Mouse (Mus musculus): ENCODE results near the gene Apol8. TPM values are rescaled to one million over a fixed set of nuclear protein-coding genes. Genes with fewer than 3 reads are reported as not detected.
A peak's percentile ranks its signal among the peaks of the same experiment; 100 is the strongest.
"Not testable (repeated sequence)": the region's sequence is repeated elsewhere in the genome, so short reads cannot be mapped to it uniquely, and the experiment has no call there.

Gene Apol8
- polyA plus RNA-seq, 1 experiment from 2014 or later, result not detected

DNA sequence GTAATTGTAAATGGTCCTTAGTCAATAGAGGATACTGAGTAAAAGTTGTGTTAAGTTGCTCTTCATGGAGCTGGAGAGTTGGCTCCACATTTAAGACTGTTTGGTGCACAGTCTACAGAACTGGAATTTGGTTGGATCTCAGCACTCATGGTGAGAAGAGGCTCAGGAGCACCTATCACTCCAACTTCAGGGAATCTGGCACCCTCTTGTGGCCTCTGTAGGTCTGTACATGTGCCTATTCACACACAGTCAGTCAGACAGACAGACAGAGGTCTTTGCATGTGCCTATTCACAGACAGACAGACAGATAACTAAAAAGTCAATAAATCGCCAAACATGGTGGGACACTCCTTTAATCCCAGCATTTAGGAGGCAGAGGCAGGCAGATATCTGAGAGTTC, 6.3 kb downstream of the Apol8 start:
- H3K4me2 ChIP-seq (ENCODE audit: low read depth, low read length), result no peak overlapping the region
- H3K9me3 ChIP-seq (ENCODE audit: control insufficient read depth, low read length), result no peaks in the 10 kb centered on the region
- H3K9ac ChIP-seq (ENCODE audit: low read depth, low read length), result no peak overlapping the region
- DNase-seq (ENCODE audit: low spot score) (peak; percentile 23), ATAC-seq (ENCODE audit: low read depth) (no peak)
- no peak overlapping the region for H3K27ac ChIP-seq (replicated peaks; ENCODE audit: low read depth, low read length)
- no peak overlapping the region for H3K4me3 ChIP-seq (ENCODE audit: low read depth, low read length)
- H3K4me1 ChIP-seq (ENCODE audit: control insufficient read depth, insufficient read depth, low read length), result no peaks in the 10 kb centered on the region
- H3K27me3 ChIP-seq (replicated peaks; ENCODE audit: control insufficient read depth, insufficient read depth, low read length), result no peaks in the 10 kb centered on the region
- no peaks in the 10 kb centered on the region for H3K36me3 ChIP-seq (ENCODE audit: control insufficient read depth, insufficient read depth, low read length)
- whole genome bisulfite sequencing, result 29% methylated on average over 1 of the region's 1 CpGs

- H3K4me2 ChIP-seq (ENCODE audit: low read depth, low read length), result no peak overlapping the region
- ATAC-seq (ENCODE audit: low read depth), result no peak
- H3K9me3 ChIP-seq (ENCODE audit: control insufficient read depth, low read length), result no peaks in the 10 kb centered on the region
- H3K27ac ChIP-seq (replicated peaks; ENCODE audit: low read depth, low read length), result no peak overlapping the region
- no peaks in the 10 kb centered on the region for H3K4me1 ChIP-seq (ENCODE audit: control insufficient read depth, insufficient read depth, low read length)
- H3K9ac ChIP-seq (ENCODE audit: low read depth, low read length), result no peak overlapping the region
- 89% methylated on average over 10 of the region's 10 CpGs for WGBS
- no peak overlapping the region for H3K4me3 ChIP-seq (ENCODE audit: low read depth, low read length)
- no peaks in the 10 kb centered on the region for H3K27me3 ChIP-seq (replicated peaks; ENCODE audit: control insufficient read depth, insufficient read depth, low read length)
- DNase-seq (ENCODE audit: low spot score), result no peak
- H3K36me3 ChIP-seq (ENCODE audit: control insufficient read depth, insufficient read depth, low read length), result no peaks in the 10 kb centered on the region
Observed at GRCm38 (mm10) chr15:77749717-77750116, 7.1 kb downstream of the Apol8 start.

GRCm38 (mm10) chr15:77748414-77748813, 8.4 kb downstream of the Apol8 start:
- ATAC-seq (ENCODE audit: low read depth) (no peak), DNase-seq (ENCODE audit: low spot score) (no peak)
- Histone ChIP-seq H3K27ac (replicated peaks; ENCODE audit: low read depth, low read length) (no peak overlapping the region), H3K36me3 (ENCODE audit: control insufficient read depth, insufficient read depth, low read length) (no peaks in the 10 kb centered on the region), H3K4me2 (ENCODE audit: low read depth, low read length) (no peak overlapping the region), H3K27me3 (replicated peaks; ENCODE audit: control insufficient read depth, insufficient read depth, low read length) (no peaks in the 10 kb centered on the region), H3K4me3 (ENCODE audit: low read depth, low read length) (no peak overlapping the region), H3K4me1 (ENCODE audit: control insufficient read depth, insufficient read depth, low read length) (no peaks in the 10 kb centered on the region), H3K9ac (ENCODE audit: low read depth, low read length) (no peak overlapping the region), H3K9me3 (ENCODE audit: control insufficient read depth, low read length) (no peaks in the 10 kb centered on the region)
- WGBS, result 89% methylated on average over 3 of the region's 3 CpGs

- no peak overlapping the region for H3K9ac ChIP-seq (ENCODE audit: low read depth, low read length)
- ATAC-seq (ENCODE audit: low read depth) (no peak), DNase-seq (ENCODE audit: low spot score) (no peak)
- no peak overlapping the region for H3K4me2 ChIP-seq (ENCODE audit: low read depth, low read length)
- no peak overlapping the region for H3K27ac ChIP-seq (replicated peaks; ENCODE audit: low read depth, low read length)
- no peaks in the 10 kb centered on the region for H3K27me3 ChIP-seq (replicated peaks; ENCODE audit: control insufficient read depth, insufficient read depth, low read length)
- H3K36me3 ChIP-seq (ENCODE audit: control insufficient read depth, insufficient read depth, low read length), result no peaks in the 10 kb centered on the region
- H3K4me3 ChIP-seq (ENCODE audit: low read depth, low read length), result no peak overlapping the region
- no peaks in the 10 kb centered on the region for H3K9me3 ChIP-seq (ENCODE audit: control insufficient read depth, low read length)
- 83% methylated on average over 1 of the region's 1 CpGs for WGBS
- H3K4me1 ChIP-seq (ENCODE audit: control insufficient read depth, insufficient read depth, low read length), result no peaks in the 10 kb centered on the region
Observed at GRCm38 (mm10) chr15:77746326-77746725, 10.5 kb downstream of the Apol8 start.

DNA sequence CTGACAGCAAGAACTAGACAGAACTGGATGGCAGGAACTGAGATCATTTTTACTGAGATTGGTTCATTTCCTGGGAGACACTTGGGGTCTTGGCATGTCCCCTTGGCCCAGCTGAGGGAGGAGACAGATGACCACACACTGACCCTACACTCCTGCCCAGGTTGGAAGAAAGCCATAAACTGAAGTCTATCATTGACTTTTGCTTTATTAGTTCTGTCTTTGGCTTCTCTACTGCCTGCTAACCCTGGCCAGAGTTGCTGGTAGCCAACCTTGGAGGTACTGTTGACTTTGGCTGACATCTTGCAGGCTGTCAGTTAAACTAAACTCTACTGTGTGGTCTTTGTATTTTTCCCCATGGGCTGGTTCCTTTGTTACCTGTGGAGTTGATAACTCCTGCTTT, 11.7 kb downstream of the Apol8 start:
- DNase-seq (ENCODE audit: low spot score) (no peak), ATAC-seq (ENCODE audit: low read depth) (no peak)
- no peaks in the 10 kb centered on the region for H3K27me3 ChIP-seq (replicated peaks; ENCODE audit: control insufficient read depth, insufficient read depth, low read length)
- no peak overlapping the region for H3K27ac ChIP-seq (replicated peaks; ENCODE audit: low read depth, low read length)
- no peaks in the 10 kb centered on the region for H3K9me3 ChIP-seq (ENCODE audit: control insufficient read depth, low read length)
- H3K4me2 ChIP-seq (ENCODE audit: low read depth, low read length), result no peak overlapping the region
- H3K4me1 ChIP-seq (ENCODE audit: control insufficient read depth, insufficient read depth, low read length), result no peaks in the 10 kb centered on the region
- H3K4me3 ChIP-seq (ENCODE audit: low read depth, low read length), result no peak overlapping the region
- H3K36me3 ChIP-seq (ENCODE audit: control insufficient read depth, insufficient read depth, low read length), result no peaks in the 10 kb centered on the region
- no peak overlapping the region for H3K9ac ChIP-seq (ENCODE audit: low read depth, low read length)

DNA sequence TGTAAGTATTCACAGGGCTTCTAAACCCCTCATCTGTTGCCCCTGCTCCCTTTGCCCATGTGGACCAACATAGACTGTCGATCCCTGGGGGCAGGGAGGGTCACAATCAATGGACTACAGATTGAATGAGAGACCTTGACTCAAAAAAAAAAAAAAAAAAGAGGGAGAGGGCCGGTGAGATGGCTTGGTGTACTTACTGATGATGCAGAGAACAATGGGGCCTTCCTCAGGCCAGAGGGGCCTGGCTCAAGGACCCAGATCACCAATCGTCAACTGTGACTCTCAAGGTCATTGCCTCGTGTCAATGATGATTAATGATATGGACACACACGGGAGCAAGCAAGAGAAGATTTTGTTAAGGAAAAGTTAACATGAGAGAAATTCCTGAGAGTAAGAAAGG, 12.2 kb downstream of the Apol8 start:
- Histone ChIP-seq H3K4me1 (ENCODE audit: control insufficient read depth, insufficient read depth, low read length) (no peaks in the 10 kb centered on the region), H3K27me3 (replicated peaks; ENCODE audit: control insufficient read depth, insufficient read depth, low read length) (no peaks in the 10 kb centered on the region), H3K36me3 (ENCODE audit: control insufficient read depth, insufficient read depth, low read length) (no peaks in the 10 kb centered on the region), H3K9ac (ENCODE audit: low read depth, low read length) (no peak overlapping the region), H3K4me2 (ENCODE audit: low read depth, low read length) (no peak overlapping the region), H3K9me3 (ENCODE audit: control insufficient read depth, low read length) (no peaks in the 10 kb centered on the region), H3K27ac (replicated peaks; ENCODE audit: low read depth, low read length) (no peak overlapping the region), H3K4me3 (ENCODE audit: low read depth, low read length) (no peak overlapping the region)
- no peak for ATAC-seq (ENCODE audit: low read depth)
- DNase-seq (ENCODE audit: low spot score), result no peak
- 41% methylated on average over 5 of the region's 5 CpGs for WGBS

- not testable (repeated sequence) for H3K4me3 ChIP-seq (ENCODE audit: low read depth, low read length); H3K4me2 ChIP-seq (ENCODE audit: low read depth, low read length); H3K27me3 ChIP-seq (replicated peaks; ENCODE audit: control insufficient read depth, insufficient read depth, low read length); H3K27ac ChIP-seq (replicated peaks; ENCODE audit: low read depth, low read length); DNase-seq (ENCODE audit: low spot score); ATAC-seq (ENCODE audit: low read depth); H3K4me1 ChIP-seq (ENCODE audit: control insufficient read depth, insufficient read depth, low read length); H3K9ac ChIP-seq (ENCODE audit: low read depth, low read length); H3K9me3 ChIP-seq (ENCODE audit: control insufficient read depth, low read length); H3K36me3 ChIP-seq (ENCODE audit: control insufficient read depth, insufficient read depth, low read length)
- 81% methylated on average over 6 of the region's 6 CpGs for WGBS
Observed at GRCm38 (mm10) chr15:77741556-77741955, 15.2 kb downstream of the Apol8 start.

DNA sequence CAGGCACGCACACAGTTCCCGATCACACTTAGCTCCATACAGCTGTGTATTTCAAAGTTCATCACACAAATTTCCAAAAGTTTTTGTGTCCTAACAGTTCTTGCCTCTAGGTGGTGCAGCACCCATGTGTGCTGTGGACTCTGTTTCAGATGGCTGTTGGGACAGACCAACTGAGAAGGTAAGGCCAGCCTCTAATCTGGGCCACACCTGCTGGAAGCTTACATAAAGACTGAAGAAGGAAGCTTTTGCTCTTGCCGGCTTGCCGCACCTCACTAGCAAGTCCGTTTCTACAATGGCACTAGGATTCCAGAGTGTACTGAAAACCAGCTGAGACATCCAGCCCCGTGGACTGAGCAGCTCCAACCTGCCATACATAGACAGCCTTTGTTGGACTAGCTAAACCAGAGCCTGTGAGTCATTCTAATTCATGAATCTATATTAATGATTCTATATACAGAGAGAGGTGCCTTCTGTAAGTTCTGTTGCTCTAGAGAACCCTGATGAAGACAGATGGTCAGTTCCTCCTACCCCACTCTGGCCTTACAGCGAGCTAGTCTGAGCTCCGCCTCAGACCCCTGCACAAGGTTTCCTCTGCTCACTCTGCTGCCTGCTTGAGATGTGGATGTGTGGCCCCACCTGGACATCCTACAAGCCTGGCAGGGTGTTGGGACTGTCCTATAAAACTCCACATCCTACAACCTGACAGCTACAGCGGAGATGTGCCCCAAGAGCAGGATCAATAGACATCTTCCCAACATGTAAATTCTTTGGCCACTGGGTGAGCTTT, 16.1 kb downstream of the Apol8 start:
- H3K4me3 ChIP-seq (ENCODE audit: low read depth, low read length), result no peak overlapping the region
- DNase-seq (ENCODE audit: low spot score) (no peak), ATAC-seq (ENCODE audit: low read depth) (no peak)
- no peaks in the 10 kb centered on the region for H3K9me3 ChIP-seq (ENCODE audit: control insufficient read depth, low read length)
- WGBS, result 66% methylated on average over 9 of the region's 9 CpGs
- no peaks in the 10 kb centered on the region for H3K4me1 ChIP-seq (ENCODE audit: control insufficient read depth, insufficient read depth, low read length)
- H3K27me3 ChIP-seq (replicated peaks; ENCODE audit: control insufficient read depth, insufficient read depth, low read length), result no peaks in the 10 kb centered on the region
- no peak overlapping the region for H3K4me2 ChIP-seq (ENCODE audit: low read depth, low read length)
- H3K9ac ChIP-seq (ENCODE audit: low read depth, low read length), result no peak overlapping the region
- H3K27ac ChIP-seq (replicated peaks; ENCODE audit: low read depth, low read length), result no peak overlapping the region
- H3K36me3 ChIP-seq (ENCODE audit: control insufficient read depth, insufficient read depth, low read length), result no peaks in the 10 kb centered on the region

- not testable (repeated sequence) for H3K36me3 ChIP-seq (ENCODE audit: control insufficient read depth, insufficient read depth, low read length); H3K4me3 ChIP-seq (ENCODE audit: low read depth, low read length); DNase-seq (ENCODE audit: low spot score); H3K4me1 ChIP-seq (ENCODE audit: control insufficient read depth, insufficient read depth, low read length); ATAC-seq (ENCODE audit: low read depth); H3K27ac ChIP-seq (replicated peaks; ENCODE audit: low read depth, low read length); H3K4me2 ChIP-seq (ENCODE audit: low read depth, low read length); H3K27me3 ChIP-seq (replicated peaks; ENCODE audit: control insufficient read depth, insufficient read depth, low read length); H3K9me3 ChIP-seq (ENCODE audit: control insufficient read depth, low read length); H3K9ac ChIP-seq (ENCODE audit: low read depth, low read length)
- 69% methylated on average over 4 of the region's 4 CpGs for WGBS
Observed at GRCm38 (mm10) chr15:77733903-77734302, 22.9 kb downstream of the Apol8 start.
